Mouse (Mus musculus): Measurements from ENCODE around the gene Igfbp7. TPM values are rescaled to one million over a fixed set of nuclear protein-coding genes. Genes with fewer than 3 reads are reported as not detected.

Gene Igfbp7
- total RNA-seq, 2 experiments from 2014 or later = 52.5 to 60.3 TPM

DNA sequence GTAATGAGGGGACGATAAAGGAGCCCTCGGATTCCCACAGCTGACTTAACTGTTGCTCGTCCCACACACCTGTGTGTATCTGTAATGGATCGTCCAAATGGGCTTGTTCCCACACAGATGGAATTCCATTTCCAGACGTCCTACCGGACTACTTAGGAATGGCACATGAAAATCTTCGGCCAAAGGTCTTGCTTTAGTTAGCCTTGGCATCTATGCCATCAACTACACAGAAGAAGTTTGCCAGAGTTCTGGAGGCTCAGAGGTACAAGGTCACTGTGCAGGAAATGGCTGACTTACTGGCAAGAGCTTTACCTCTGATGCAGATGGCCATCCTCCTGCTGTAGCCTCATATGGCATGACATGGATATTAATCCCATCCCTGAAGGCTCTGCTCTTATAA is 26.6 kb downstream of the Igfbp7 start:
- no peak for DNase-seq (ENCODE audit: low spot score in 2 of 2)

- no peak for DNase-seq (ENCODE audit: low spot score in 2 of 2)
Observed at GRCm38 (mm10) chr5:77380321-77380901, 27.4 kb downstream of the Igfbp7 start.

DNA sequence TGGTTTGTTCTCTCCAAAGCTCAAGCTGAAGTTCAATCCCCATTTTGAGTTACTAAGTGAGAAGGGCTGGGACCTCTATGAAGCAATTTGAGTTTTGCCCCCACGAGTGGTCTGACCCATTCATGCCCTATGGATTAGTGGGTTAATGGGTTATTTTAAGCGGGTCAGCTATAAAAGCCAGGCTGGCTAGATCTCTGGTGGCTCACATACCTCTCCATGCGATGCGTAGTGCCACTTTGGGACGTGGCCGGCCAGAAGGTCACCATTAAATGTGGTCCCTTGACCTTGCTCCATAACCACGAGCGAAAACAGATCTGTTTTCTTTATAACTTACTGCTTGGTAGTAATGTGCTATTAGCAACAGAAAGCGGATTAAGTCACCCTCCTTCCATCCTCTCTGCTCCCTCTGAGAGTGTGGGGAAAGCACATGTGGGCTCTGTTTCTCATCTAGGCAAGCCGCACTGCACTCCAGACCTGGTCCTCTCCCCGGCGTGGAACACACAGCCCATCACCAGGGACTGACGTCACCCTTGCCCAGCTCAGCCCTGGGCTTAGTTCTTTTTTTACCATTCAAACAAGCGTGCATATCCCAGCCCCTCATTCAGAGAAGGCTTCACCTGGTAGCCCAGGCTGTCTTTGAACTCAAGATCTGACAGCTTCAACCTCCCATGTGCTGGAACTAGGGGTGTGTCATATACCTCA is 28.3 kb downstream of the Igfbp7 start:
- no peak for DNase-seq (ENCODE audit: low spot score in 2 of 2)

DNA sequence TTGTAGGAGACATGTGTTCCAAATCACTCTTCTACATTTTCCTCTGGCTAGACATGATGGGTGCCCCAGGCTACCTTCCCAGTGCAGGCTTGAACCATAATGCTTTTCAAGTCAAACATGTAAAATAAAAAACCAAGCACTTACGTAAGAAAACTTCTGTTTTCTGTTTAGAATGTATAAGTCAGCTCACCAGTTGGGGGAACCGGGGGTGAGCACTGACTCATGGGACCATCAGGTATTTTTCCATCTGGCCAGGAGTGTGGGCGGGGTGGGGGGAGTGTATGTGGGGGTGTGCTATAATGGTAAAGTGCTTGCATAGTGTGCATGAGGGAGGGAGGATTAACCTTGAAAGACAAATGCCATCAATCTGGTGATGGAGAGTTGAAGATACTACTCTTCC is 29.8 kb downstream of the Igfbp7 start:
- no peak for DNase-seq (ENCODE audit: low spot score in 2 of 2)

GRCm38 (mm10) chr5:77375546-77375945 is 32.3 kb downstream of the Igfbp7 start:
- no peak for DNase-seq (ENCODE audit: low spot score in 2 of 2)

DNA sequence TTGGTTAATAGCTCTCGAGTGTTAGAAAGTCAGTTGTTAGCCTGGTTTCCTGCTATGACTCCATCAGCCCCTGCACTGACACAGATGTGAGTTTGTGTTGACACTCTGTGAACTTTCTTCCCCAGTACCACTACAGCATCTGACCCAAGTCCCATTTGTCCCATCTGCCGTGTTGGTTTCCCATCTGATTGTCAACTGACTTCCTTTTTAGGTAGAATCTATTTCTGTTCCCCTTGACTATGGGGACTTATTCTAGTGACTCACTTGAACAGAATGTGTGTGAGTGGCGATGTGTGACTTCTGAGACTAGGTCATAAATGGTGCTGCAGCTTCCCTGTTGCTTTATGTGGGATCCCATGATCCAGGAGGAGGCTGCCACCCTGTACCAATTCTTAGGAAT is 32.9 kb downstream of the Igfbp7 start:
- DNase-seq (ENCODE audit: low spot score in 2 of 2) = no peak

DNA sequence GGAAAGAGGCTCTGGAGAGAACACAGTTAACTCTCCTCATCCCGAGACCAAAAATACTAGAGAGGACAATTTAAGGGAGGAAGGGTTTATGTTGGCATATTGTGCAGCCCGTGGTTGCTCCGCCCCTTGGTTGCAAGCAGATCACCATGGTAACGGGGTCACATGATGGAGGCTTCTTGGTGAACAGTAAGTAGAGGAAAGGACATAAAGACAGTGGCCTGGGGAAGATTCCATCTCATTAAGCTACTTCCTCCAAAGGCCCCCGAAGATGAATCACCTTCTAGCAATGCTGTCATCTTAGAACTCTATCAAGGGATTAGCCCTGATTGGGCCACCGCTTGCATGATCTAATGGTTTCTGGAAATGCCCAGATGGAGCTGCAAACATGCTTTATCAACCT is 35.1 kb downstream of the Igfbp7 start:
- no peak for DNase-seq (ENCODE audit: low spot score in 2 of 2)

DNA sequence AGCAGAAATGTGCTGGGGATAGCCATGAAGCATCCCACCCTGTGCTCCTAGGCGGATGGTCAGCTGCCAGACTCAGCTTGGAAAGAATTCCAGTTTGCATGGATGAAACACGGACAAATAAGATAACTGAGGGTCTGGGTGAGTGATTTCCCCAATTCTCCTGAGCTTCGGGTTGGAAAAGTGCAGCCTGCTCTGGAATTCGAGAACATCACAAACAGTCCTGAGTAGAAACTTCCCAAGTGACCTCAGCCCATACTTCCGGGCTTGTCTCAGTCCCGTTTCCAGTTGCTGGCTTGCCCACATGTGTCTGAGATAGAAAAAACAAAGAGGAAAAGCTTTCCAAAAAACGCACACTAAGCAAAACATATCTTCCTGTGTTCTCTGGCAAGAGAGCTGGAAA is 35.6 kb downstream of the Igfbp7 start:
- no peak for DNase-seq (ENCODE audit: low spot score in 2 of 2)

DNA sequence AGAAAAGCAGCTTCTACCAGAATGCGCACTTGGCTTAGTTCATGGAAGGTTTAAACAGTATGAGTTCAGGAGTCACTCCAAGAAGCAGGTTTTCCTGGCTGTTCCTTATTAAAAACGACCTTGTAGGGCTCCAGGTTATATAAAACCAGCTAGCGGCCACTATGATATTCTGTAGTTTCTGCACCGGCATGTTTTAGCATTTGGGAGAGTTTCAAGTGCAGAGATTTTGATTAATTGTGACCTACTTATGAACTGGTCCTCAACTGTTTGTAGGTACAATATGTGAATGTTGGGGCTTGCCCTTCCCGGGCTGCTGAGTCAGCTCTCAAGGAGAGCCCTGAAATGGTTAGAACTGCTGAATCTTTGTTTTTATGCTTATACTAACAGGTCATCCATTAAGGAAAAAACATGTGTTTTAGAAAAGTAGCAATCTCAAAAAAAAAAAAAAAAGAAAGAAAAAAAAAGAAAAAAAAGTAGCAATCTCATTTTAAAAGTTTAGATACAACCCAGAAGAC is 37.4 kb downstream of the Igfbp7 start:
- DNase-seq (ENCODE audit: low spot score in 2 of 2) = no peak

- no peak for DNase-seq (ENCODE audit: low spot score in 2 of 2)
Observed at GRCm38 (mm10) chr5:77369394-77369793, 38.4 kb downstream of the Igfbp7 start.

DNA sequence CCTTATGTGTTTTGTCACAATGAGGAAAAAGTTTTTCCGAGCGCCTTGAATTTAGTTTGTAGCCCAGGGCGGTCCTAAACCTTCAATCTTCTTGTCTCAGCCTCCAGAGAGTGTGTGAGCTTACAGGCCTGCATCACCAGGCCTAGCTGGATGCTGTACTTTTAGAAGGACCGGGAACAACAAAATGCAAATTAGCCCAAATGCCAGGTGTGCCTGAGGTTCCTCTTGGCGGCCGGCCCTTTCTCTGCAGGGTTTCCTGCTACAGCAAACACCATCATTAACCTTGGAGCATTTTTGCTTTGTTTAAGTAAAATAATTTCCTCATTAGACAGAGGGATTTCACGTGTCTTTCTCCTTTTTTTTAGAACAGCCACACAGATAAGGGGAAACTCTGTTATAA is 39.6 kb downstream of the Igfbp7 start:
- no peak for DNase-seq (ENCODE audit: low spot score in 2 of 2)

DNA sequence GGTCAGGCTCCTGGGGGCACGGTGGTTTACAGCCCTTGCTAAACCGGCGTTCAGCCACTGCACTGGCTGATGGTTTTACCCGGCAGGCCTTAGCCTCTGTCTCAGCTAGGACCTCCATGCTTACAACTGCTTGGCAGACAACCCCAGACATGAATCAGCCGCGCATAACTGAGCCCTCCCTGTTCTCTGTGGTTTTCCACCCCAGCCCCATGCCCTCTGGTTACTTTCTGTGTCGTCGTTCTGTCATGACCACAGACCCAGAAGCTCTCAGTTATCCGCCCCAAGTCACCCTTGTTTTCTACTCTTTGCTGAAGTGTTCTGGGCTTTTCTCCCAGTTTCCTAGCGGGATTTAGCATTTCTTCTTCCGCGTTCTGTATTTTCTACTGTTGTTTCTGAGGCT is 40.2 kb downstream of the Igfbp7 start:
- DNase-seq (ENCODE audit: low spot score in 2 of 2) = no peak

- DNase-seq (ENCODE audit: low spot score in 2 of 2) = no peak
Observed at GRCm38 (mm10) chr5:77367145-77367544, 40.7 kb downstream of the Igfbp7 start.

GRCm38 (mm10) chr5:77366313-77366712 is 41.5 kb downstream of the Igfbp7 start:
- no peak for DNase-seq (ENCODE audit: low spot score in 2 of 2)

GRCm38 (mm10) chr5:77364443-77365038 is 43.3 kb downstream of the Igfbp7 start:
- no peak for DNase-seq (ENCODE audit: low spot score in 2 of 2)

DNA sequence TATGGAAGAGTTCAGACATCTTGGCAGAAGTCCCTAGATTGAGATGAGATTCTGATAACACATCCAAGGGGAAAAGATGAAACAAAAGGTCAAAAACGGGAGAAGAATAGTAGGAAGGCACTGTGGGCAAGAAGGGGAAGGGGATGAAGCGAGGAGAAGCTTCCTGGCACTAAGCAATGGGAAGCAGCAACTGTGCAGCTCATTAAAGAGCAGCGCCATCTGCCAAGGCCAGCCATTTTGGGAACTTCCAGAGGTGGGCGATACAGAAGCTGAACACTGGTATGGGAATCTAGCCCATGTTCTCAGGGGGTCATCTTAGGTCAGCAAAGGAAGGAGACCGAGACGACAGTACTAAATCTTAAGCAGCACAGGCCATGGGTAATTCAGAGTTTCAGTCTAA is 44.2 kb downstream of the Igfbp7 start:
- DNase-seq (ENCODE audit: low spot score in 2 of 2) = no peak

- no peak for DNase-seq (ENCODE audit: low spot score in 2 of 2)
Observed at GRCm38 (mm10) chr5:77362120-77362519, 45.7 kb downstream of the Igfbp7 start.

DNA sequence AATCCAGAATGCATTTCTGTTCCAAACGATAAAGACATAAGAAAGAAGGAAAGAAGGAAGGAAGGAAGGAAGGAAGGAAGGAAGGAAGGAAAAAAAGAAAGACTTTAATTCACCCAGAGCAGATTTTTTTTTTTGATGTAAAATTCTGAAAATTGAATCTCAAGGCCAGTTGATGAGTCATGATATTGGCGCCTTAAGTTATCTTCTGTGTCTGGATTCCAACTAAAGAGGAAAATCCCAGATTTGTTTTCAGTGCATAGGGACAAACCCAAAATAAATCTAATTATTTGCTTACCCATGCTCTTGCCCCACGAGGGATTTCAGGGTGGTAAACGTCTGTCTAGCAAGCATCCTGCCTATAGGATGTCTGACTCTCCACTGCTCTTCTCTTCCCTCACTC is 46.8 kb downstream of the Igfbp7 start:
- DNase-seq (ENCODE audit: low spot score in 2 of 2) = no peak

DNA sequence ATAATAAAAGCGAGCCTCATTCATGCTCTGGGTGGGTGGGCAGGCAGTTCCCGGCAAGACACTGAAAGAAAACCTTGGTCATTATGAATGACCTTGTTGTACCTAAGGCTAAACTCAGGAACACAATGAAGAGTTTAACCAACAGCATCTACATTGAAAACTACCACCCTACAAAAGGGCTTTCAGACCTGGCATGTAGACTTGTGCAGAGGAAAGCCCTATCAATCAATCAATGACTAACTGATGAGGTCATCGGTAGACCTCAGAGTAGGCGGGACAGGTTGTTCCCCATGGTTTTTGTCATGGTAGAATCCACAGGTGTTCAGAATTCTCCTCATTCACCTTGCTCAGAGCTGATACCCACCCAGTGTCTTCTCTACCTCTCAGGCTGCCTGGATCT is 47.9 kb downstream of the Igfbp7 start:
- no peak for DNase-seq (ENCODE audit: low spot score in 2 of 2)

DNA sequence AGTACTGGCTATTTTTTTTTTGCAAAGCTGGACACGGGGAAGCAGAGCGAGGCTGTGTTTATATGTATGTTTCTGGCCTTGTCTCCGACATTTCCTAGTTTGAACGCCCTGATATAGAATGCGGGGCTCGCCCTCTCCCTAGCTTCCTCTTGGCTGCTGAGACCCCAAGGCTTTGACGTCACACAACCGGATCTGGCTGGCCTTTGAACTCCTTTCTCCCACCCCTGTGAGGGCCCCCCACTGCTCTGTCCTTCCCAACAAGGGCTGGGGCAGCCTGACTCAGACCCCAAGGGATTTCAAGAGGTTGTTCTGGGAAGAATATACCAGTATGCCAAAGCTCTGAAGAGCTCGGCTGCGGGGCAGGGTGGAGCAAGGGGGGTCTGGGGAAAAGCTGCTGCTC is 49.5 kb downstream of the Igfbp7 start:
- DNase-seq (ENCODE audit: low spot score in 2 of 2) = no peak

GRCm38 (mm10) chr5:77357405-77358149 is 50.3 kb downstream of the Igfbp7 start:
- peak in 1 of 2 experiments; percentile 37 for DNase-seq (ENCODE audit: low spot score in 2 of 2)
